Mouse (Mus musculus): Measurements from ENCODE around the gene Immp2l. TPM values are rescaled to one million over a fixed set of nuclear protein-coding genes. Genes with fewer than 3 reads are reported as not detected.

The Immp2l gene
- polyA plus RNA-seq, 1 experiment from 2014 or later, result 18.5 TPM

DNA sequence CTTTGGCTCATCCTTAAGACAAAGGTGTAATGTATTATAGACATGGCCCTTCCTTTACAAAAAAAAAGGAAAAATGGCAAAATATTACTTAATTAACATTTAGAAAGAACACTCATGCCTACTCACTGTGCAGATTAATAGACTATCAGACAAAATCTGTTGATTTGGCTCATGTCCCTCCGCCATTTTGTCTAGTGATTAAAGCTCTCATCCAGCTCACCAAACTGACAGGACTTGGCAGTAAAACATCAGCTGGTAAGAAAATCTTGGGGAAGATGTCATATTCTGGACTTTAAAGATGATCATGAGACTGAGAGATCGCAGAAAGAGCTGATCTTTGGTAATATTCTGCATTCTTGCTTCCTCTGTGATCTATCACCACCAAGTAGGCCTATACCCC lies 293.5 kb downstream of the Immp2l start:
- Histone ChIP-seq H3K4me1 (ENCODE audit: control insufficient read depth, insufficient read depth, low read length) (no peaks in the 10 kb centered on the region), H3K9me3 (ENCODE audit: control insufficient read depth, low read depth, low read length) (no peaks in the 10 kb centered on the region), H3K27me3 (ENCODE audit: control insufficient read depth, insufficient read depth, low read length) (no peaks in the 10 kb centered on the region), H3K27ac (ENCODE audit: low read length) (no peak overlapping the region), H3K4me2 (replicated peaks; ENCODE audit: low read depth, low read length) (no peak overlapping the region), H3K36me3 (ENCODE audit: control insufficient read depth, insufficient read depth, low read length) (no peaks in the 10 kb centered on the region), H3K9ac (replicated peaks; ENCODE audit: low read depth, low read length) (no peak overlapping the region), H3K4me3 (ENCODE audit: low read depth, low read length) (no peak overlapping the region)
- 95% methylated on average over 2 of the region's 2 CpGs for WGBS
- no peak for ATAC-seq (ENCODE audit: insufficient number of reproducible peaks, insufficient read depth, low FRiP score, low read depth)

DNA sequence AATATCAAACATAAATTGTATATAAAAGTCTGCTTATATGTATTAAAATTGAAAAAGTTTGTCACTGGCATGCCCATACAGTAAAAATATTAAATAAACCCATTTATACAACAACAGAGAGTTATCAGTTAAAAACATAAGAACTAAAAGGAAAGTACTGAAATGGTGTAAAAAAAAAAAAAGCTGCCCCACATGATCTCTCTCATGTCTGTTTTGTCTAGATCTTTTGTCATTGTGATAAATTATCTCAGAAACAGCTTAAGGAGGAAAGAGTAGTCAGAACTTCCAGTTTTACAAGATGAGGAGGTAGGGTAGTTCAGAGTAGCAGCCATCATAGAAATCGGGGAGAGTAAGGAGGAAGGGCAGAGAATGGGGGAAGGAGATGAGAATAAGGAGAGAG lies 298.1 kb downstream of the Immp2l start:
- no peak for ATAC-seq (ENCODE audit: insufficient number of reproducible peaks, insufficient read depth, low FRiP score, low read depth)
- Histone ChIP-seq H3K4me2 (replicated peaks; ENCODE audit: low read depth, low read length) (no peak overlapping the region), H3K4me1 (ENCODE audit: control insufficient read depth, insufficient read depth, low read length) (no peaks in the 10 kb centered on the region), H3K36me3 (ENCODE audit: control insufficient read depth, insufficient read depth, low read length) (no peaks in the 10 kb centered on the region), H3K27ac (ENCODE audit: low read length) (no peak overlapping the region), H3K9me3 (ENCODE audit: control insufficient read depth, low read depth, low read length) (no peaks in the 10 kb centered on the region), H3K4me3 (ENCODE audit: low read depth, low read length) (no peak overlapping the region), H3K27me3 (ENCODE audit: control insufficient read depth, insufficient read depth, low read length) (no peaks in the 10 kb centered on the region), H3K9ac (replicated peaks; ENCODE audit: low read depth, low read length) (no peak overlapping the region)
- 64% methylated on average over 1 of the region's 1 CpGs for WGBS

DNA sequence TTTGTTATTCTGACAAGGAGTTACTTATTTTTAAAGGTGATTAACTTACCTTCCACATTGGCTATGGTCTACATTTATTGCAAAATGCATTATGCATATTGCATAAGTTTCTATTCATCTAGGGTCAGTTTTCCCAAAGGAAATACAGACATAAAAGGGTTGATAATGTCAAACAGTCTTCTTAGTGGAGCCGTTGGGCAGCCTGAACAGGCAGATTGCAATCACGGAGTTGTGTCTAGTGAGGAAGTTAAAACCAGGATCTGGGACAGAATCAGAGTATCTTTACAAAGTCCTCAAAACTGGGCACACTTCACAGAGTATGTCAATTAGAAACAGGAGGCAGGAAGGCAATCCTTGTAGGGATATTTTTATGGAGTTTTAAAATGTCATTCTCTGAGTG lies 300.5 kb downstream of the Immp2l start:
- 76% methylated on average over 2 of the region's 2 CpGs for WGBS
- Histone ChIP-seq H3K27me3 (ENCODE audit: control insufficient read depth, insufficient read depth, low read length) (no peaks in the 10 kb centered on the region), H3K27ac (ENCODE audit: low read length) (no peak overlapping the region), H3K4me3 (ENCODE audit: low read depth, low read length) (no peak overlapping the region), H3K9me3 (ENCODE audit: control insufficient read depth, low read depth, low read length) (no peaks in the 10 kb centered on the region), H3K36me3 (ENCODE audit: control insufficient read depth, insufficient read depth, low read length) (no peaks in the 10 kb centered on the region), H3K9ac (replicated peaks; ENCODE audit: low read depth, low read length) (no peak overlapping the region), H3K4me2 (replicated peaks; ENCODE audit: low read depth, low read length) (no peak overlapping the region), H3K4me1 (ENCODE audit: control insufficient read depth, insufficient read depth, low read length) (no peaks in the 10 kb centered on the region)
- no peak for ATAC-seq (ENCODE audit: insufficient number of reproducible peaks, insufficient read depth, low FRiP score, low read depth)

DNA sequence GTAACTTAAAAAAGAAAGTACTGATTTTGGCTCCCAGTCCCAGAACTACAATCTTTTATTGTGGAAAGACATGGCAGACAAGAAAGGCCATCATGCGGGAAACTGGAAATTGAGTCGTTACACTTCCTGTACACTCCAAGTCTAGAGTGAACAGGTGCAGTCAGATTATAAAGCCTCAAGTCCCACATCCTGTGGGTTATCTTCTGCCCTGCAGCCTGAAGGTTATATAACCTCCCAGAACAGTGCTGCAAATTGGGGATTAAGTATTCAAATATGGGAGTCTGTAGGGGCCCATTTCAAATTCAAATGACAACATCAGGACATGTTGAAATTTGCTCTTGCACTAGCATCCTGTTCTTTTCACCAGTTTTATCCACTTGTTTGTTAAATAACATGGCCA lies 301.9 kb downstream of the Immp2l start:
- H3K9ac ChIP-seq (replicated peaks; ENCODE audit: low read depth, low read length), result no peak overlapping the region
- H3K4me1 ChIP-seq (ENCODE audit: control insufficient read depth, insufficient read depth, low read length), result no peaks in the 10 kb centered on the region
- H3K27me3 ChIP-seq (ENCODE audit: control insufficient read depth, insufficient read depth, low read length), result no peaks in the 10 kb centered on the region
- H3K27ac ChIP-seq (ENCODE audit: low read length), result no peak overlapping the region
- H3K36me3 ChIP-seq (ENCODE audit: control insufficient read depth, insufficient read depth, low read length), result no peaks in the 10 kb centered on the region
- no peak overlapping the region for H3K4me3 ChIP-seq (ENCODE audit: low read depth, low read length)
- no peak overlapping the region for H3K4me2 ChIP-seq (replicated peaks; ENCODE audit: low read depth, low read length)
- ATAC-seq (ENCODE audit: insufficient number of reproducible peaks, insufficient read depth, low FRiP score, low read depth), result no peak
- H3K9me3 ChIP-seq (ENCODE audit: control insufficient read depth, low read depth, low read length), result no peaks in the 10 kb centered on the region
- 76% methylated on average over 2 of the region's 2 CpGs for WGBS

DNA sequence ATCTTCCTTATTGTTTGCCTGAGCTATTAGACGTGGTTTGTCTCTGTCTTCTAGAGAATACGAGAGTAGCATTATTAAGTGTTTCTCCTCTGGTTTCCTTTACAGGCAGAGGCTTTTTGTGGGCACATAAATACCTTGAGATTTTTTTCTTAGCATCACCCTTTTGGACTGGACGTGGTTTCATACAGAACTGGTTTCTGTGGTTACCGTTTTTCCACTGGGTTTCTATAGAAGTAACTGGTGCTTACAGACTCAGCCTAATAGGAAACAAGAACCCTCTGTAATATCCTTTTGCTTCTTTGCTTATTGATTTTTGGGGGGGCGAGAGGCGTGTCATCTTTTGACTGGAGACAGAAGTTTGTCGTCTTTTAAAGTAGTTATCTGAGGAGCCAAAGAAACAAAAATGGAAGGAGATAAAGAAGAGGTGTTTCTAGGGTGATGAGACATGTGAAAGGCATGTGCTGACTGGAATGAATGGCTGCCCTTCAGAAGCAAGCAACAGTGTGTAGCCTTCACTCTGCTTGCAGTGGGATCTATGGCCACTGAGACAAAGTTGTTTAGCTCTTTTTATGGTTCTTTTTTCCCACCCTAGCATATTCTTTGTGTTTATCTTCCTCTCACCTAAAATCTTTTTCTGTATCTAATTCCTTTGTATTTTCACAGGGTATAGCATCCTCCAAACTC lies 307.2 kb downstream of the Immp2l start:
- no peak for ATAC-seq (ENCODE audit: insufficient number of reproducible peaks, insufficient read depth, low FRiP score, low read depth)
- Histone ChIP-seq H3K4me1 (ENCODE audit: control insufficient read depth, insufficient read depth, low read length) (no peaks in the 10 kb centered on the region), H3K9me3 (ENCODE audit: control insufficient read depth, low read depth, low read length) (no peaks in the 10 kb centered on the region), H3K27ac (ENCODE audit: low read length) (no peak overlapping the region), H3K4me3 (ENCODE audit: low read depth, low read length) (no peak overlapping the region), H3K4me2 (replicated peaks; ENCODE audit: low read depth, low read length) (no peak overlapping the region), H3K36me3 (ENCODE audit: control insufficient read depth, insufficient read depth, low read length) (no peaks in the 10 kb centered on the region), H3K9ac (replicated peaks; ENCODE audit: low read depth, low read length) (no peak overlapping the region), H3K27me3 (ENCODE audit: control insufficient read depth, insufficient read depth, low read length) (no peaks in the 10 kb centered on the region)
- 66% methylated on average over 7 of the region's 7 CpGs for WGBS

- 77% methylated on average over 4 of the region's 4 CpGs for WGBS
These were observed 321.7 kb downstream of the Immp2l start for GRCm38 (mm10) chr12:41345621-41346020.

DNA sequence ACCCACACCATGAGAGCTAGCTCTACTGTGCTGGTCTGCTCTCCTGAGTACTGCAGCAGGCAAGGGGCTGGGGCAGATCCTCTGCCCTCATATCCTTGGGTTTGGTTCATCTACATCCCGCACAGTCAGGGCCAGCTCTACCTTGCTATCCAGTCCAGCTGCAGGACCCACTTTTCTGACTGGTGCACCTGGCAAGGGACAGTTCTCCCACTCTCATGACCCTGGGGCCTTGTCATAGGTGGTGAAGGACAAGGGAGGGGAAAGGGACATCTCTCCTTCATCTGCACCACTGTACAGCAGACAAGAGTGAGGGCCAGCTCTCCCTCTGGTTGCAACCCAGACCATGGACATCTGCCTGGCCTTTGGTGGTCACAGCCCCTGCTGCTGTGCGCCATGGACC lies 323.6 kb downstream of the Immp2l start:
- H3K4me2 ChIP-seq (replicated peaks; ENCODE audit: low read depth, low read length), result no peak overlapping the region
- H3K4me3 ChIP-seq (ENCODE audit: low read depth, low read length), result no peak overlapping the region
- no peaks in the 10 kb centered on the region for H3K36me3 ChIP-seq (ENCODE audit: control insufficient read depth, insufficient read depth, low read length)
- no peak for ATAC-seq (ENCODE audit: insufficient number of reproducible peaks, insufficient read depth, low FRiP score, low read depth)
- H3K9ac ChIP-seq (replicated peaks; ENCODE audit: low read depth, low read length), result no peak overlapping the region
- 94% methylated on average over 2 of the region's 2 CpGs for WGBS
- H3K4me1 ChIP-seq (ENCODE audit: control insufficient read depth, insufficient read depth, low read length), result no peaks in the 10 kb centered on the region
- no peaks in the 10 kb centered on the region for H3K27me3 ChIP-seq (ENCODE audit: control insufficient read depth, insufficient read depth, low read length)
- H3K27ac ChIP-seq (ENCODE audit: low read length), result no peak overlapping the region
- H3K9me3 ChIP-seq (ENCODE audit: control insufficient read depth, low read depth, low read length), result no peaks in the 10 kb centered on the region

More at GRCm38 (mm10) chr12:41345621-41346020, 321.7 kb downstream of the Immp2l start:
- no peaks in the 10 kb centered on the region for H3K9me3 ChIP-seq (ENCODE audit: control insufficient read depth, low read depth, low read length)
- no peak overlapping the region for H3K4me2 ChIP-seq (replicated peaks; ENCODE audit: low read depth, low read length)
- no peak overlapping the region for H3K4me3 ChIP-seq (ENCODE audit: low read depth, low read length)
- H3K4me1 ChIP-seq (ENCODE audit: control insufficient read depth, insufficient read depth, low read length), result no peaks in the 10 kb centered on the region
- H3K27me3 ChIP-seq (ENCODE audit: control insufficient read depth, insufficient read depth, low read length), result no peaks in the 10 kb centered on the region
- H3K27ac ChIP-seq (ENCODE audit: low read length), result no peak overlapping the region
- no peak for ATAC-seq (ENCODE audit: insufficient number of reproducible peaks, insufficient read depth, low FRiP score, low read depth)
- no peaks in the 10 kb centered on the region for H3K36me3 ChIP-seq (ENCODE audit: control insufficient read depth, insufficient read depth, low read length)
- H3K9ac ChIP-seq (replicated peaks; ENCODE audit: low read depth, low read length), result no peak overlapping the region

- Histone ChIP-seq H3K9me3 (ENCODE audit: control insufficient read depth, low read depth, low read length) (no peaks in the 10 kb centered on the region), H3K36me3 (ENCODE audit: control insufficient read depth, insufficient read depth, low read length) (no peaks in the 10 kb centered on the region), H3K27ac (ENCODE audit: low read length) (no peak overlapping the region), H3K4me3 (ENCODE audit: low read depth, low read length) (no peak overlapping the region), H3K4me2 (replicated peaks; ENCODE audit: low read depth, low read length) (no peak overlapping the region), H3K27me3 (ENCODE audit: control insufficient read depth, insufficient read depth, low read length) (no peaks in the 10 kb centered on the region), H3K9ac (replicated peaks; ENCODE audit: low read depth, low read length) (no peak overlapping the region), H3K4me1 (ENCODE audit: control insufficient read depth, insufficient read depth, low read length) (no peaks in the 10 kb centered on the region)
- 66% methylated on average over 2 of the region's 2 CpGs for WGBS
- ATAC-seq (ENCODE audit: insufficient number of reproducible peaks, insufficient read depth, low FRiP score, low read depth), result no peak
These were observed 325.5 kb downstream of the Immp2l start for GRCm38 (mm10) chr12:41349386-41349785.

GRCm38 (mm10) chr12:41349814-41350213 lies 325.9 kb downstream of the Immp2l start:
- no peak for ATAC-seq (ENCODE audit: insufficient number of reproducible peaks, insufficient read depth, low FRiP score, low read depth)
- no peak overlapping the region for H3K9ac ChIP-seq (replicated peaks; ENCODE audit: low read depth, low read length)
- H3K36me3 ChIP-seq (ENCODE audit: control insufficient read depth, insufficient read depth, low read length), result no peaks in the 10 kb centered on the region
- no peaks in the 10 kb centered on the region for H3K4me1 ChIP-seq (ENCODE audit: control insufficient read depth, insufficient read depth, low read length)
- no peaks in the 10 kb centered on the region for H3K27me3 ChIP-seq (ENCODE audit: control insufficient read depth, insufficient read depth, low read length)
- no peak overlapping the region for H3K27ac ChIP-seq (ENCODE audit: low read length)
- WGBS, result 70% methylated on average over 2 of the region's 2 CpGs
- H3K9me3 ChIP-seq (ENCODE audit: control insufficient read depth, low read depth, low read length), result no peaks in the 10 kb centered on the region
- H3K4me2 ChIP-seq (replicated peaks; ENCODE audit: low read depth, low read length), result no peak overlapping the region
- no peak overlapping the region for H3K4me3 ChIP-seq (ENCODE audit: low read depth, low read length)

Measured in stomach, embryonic 14.5 days (tissue).